Mouse (Mus musculus) left cerebral cortex, postnatal 4 days (tissue): ENCODE data around the gene Kifc1. TPM values are rescaled to one million over a fixed set of nuclear protein-coding genes. Genes with fewer than 3 reads are reported as not detected.

Source experiments
- DNase-seq: peaks from one replicate; pipeline ENCODE4 v3.0.0-alpha.2; 2022
- intact Hi-C: fragments of 180-260 bp; cut with DNase I; formaldehyde crosslinking; loops from one replicate; pipeline ENCODE4 v1.15.1; 2025
- microRNA-seq: library from miRNA; unstranded; fragments of <30 nt; microRNA quantifications from one replicate; pipeline ENCODE4 v1.2.0, GENCODE M21; 2022
- total RNA-seq, 2 experiments: library from RNA; stranded (reverse); gene quantifications; 2 replicates each; pipeline ENCODE4 v1.2.3; 2021

The Kifc1 gene
- total RNA-seq, 2 experiments from 2014 or later = 7.7 to 9.4 TPM

DNA sequence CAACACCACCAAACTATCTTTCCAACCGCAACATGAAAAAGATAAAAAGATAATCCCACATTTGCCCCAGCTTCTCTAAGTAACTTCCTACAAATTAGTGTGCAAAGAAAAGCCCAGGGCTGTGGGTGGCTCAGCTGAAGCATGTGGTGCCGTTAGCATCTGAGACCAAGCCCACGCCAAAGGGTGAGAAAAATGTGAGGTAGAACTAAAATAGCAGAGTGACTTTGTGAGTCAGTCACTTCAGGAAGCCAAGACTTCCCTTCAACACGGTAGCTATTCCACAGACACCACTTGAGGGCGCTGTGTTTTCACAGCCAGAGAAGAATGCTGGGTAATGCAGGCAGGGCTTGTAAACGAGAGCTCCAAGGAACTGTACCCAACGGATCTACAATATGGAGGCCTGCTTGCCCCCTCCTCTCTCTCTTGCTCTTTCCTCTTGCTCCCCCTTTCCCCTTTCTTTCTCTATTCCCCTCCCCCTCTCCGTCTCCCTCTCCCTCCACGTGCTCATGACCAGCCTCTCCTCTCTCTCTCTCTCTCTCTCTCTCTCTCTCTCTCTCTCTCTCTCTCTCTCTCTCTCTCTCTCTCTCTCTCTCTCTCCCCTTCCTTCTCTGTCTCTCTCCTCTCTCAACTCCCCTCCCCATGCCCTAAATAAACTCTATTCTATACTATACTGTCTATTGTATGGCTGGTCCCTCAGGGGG, 25.0 kb downstream of the Kifc1 start:
- DNase-seq = peak; percentile 18
- intact Hi-C loops = no loop called here

DNA sequence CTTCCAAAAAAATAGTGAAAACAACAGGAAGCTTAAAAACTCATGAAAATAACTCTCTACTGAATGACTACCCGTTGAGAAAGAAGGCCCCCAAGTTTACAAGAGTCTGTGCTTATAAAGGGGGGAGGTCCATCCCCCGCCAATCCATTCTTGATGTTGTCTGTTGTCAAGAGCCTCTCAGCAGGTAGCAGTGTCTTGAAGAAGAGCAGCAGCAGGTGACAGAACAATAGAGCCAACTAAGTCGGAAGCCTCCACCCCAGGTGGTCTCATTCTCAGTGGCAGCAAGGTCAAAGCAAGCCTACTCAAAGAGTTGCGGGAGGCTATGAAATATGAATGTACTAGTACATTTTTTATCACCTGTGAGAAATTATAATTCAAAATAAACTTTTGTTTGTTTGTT, 32.6 kb downstream of the Kifc1 start:
- intact Hi-C loops = no loop called here
- DNase-seq = no peak

DNA sequence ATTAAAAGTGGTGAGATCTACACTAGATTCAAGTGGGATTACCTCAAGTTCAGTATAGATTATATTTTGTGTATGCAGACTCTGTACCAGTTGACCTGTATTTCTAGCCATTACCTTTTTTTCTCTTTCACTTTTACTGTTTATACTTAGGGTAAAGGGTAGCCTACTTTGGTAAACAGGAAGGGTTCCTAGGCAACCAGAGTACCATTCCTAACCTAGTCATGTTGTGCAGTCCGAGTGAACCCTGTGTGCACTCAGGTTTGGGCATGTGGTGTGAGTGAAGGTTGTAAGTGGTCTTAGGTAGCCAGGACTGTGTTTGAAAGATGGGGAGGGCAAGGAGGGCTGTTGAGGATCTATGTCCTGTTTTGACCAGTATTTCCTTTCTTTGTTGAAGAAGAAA, 39.1 kb downstream of the Kifc1 start:
- intact Hi-C loops = no loop called here
- no peak for DNase-seq

DNA sequence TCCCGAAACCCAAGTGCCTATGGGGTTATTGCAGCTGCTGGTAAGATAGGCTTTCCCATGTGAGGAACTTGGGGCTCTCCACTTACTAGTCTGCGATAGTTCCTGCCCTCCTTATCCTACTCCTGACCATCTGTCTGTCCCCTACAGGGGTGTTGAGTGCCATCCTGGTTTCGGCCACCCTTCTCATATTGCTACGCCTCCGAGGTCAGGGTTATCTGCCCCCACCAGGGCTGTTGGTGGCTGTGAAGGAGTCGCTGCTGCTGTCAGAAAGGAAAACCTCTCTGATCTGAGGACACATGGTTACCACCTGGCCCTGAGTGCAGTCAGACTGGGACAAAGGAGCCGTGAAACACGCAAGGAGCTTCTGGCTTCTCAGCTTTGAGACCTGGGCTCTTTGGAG, 42.3 kb downstream of the Kifc1 start:
- no peak for DNase-seq

DNA sequence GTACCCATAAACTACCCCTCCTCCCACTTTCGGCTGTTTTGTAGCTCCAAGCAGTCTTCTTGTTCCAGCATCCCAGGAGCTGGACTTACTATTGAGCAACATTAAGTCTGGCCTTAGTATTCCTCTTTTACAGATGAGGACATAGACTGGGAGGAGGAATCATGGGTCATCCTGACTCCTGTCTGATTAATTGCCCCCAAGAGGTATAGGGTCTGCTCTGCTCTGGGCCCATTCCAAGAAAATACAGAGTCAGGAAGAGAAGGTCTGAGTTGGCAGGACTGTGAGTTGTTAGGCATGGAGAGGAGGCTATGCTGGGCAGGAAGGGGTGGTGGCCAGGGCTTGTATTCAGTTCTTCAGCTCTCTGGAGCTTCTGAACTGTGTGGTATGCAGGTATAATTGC, 46.3 kb downstream of the Kifc1 start:
- intact Hi-C loops = no loop called here

More for the DNA sequence above, 42.3 kb downstream of the Kifc1 start:
- intact Hi-C loops = no loop called here

DNA sequence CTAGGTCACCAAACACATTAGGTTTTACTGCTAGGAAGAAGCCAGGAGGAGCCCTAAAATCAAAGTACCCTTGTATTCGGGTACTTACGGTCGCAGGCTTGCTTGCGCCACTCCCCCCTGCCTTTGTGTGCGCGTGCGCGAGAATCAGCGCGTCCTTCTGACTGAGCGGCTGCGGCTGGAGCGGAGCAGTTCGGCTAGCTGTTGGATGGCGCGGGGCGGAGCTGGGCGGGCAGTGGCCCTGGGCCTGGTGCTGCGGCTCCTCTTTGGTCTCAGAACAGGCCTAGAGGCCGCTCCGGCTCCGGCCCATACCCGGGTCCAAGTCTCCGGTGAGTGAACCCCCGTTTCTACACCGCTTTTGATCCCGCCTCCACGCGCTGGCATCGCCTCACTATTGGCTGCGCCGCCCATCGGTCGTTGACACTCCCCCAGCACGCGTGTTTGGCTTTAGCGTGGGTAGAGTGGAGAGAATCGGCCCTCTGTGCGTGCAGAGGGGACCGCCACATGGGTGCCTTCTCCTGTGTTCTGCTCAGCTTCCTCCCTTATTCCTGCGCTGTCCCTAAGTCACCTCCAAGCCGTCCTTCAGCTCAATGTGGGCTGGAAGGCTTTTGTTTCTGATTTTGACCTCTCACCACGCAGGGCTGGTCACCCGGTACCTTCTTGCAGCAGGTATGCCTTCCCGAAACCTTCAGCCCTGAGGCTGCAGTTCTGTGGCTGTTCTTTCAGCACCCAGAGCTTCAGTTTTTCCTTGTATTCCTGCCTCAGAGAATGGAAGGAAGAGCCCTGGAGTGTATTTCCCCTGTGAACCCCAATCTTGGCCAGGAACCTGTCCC, 47.3 kb downstream of the Kifc1 start, which contains the start of gene Cd320:
Gene Cd320 (plus strand): TSS at position 126 of the 830 bp plus-strand sequence.
- intact Hi-C loops = no loop called here
- DNase-seq = peak; percentile 92

More for the DNA sequence above, 46.3 kb downstream of the Kifc1 start:
- DNase-seq = no peak

DNA sequence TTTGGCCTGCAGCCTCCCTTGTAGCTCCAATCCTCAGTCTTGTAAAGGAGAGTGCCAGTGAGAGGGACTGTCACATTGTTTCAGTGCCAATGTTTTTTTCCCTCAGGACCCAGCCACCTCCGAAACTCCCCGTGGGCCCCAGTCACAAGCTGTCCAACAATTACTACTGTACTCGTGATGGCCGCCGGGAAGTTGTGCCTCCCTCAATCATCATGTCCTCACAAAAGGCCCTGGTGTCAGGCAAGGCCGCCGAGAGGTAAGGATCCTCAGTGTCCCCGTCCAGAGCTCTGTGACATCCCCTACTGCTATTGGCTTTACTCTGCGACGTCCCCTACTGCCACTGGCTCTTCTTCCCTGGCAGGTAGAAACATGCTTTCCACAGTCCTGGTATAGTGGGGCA, 60.9 kb downstream of the Kifc1 start:
- no peak for DNase-seq

DNA sequence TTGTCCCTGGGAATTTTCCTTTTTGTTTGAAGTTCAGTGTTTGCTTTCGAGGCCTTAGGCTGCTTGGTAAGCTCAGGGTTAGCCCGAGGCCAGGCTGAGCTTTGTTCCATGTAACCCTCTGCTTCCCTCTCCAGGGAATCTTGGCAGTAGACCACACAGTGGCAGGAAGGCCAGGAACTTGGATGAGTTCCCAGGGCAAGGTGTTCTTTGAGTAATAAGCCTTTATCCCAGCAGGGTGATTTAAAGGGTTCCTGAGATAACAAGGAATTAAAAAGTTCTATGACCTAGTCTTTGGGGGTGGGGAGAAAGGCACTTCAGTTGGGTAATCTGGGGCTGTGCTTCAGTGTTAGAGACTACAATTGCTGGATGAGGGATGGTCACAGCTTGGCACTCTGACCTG, 61.6 kb downstream of the Kifc1 start:
- DNase-seq = no peak
- intact Hi-C loops = no loop called here

More for the DNA sequence above, 60.9 kb downstream of the Kifc1 start:
- intact Hi-C loops = no loop called here

DNA sequence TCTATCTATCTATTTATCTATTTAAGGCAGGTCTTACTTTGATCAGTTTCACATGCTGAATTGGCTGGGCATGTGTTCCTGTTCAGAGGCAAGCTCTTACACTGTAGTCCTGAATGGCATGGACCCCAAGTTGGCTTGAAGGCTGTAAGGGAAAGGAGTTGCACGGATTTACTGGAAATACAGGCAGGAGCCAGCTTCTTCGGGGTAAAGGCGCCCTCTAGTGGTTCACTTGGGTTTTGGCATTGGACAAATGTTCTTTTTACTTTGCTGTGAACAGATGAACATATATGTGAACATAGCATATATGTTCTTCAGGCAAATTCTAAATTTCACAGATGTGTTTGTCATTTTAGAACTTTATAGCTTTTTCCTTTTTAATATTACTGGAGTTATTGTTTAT, 63.6 kb downstream of the Kifc1 start:
- intact Hi-C loops = no loop called here
- peak; percentile 74 for DNase-seq

Small RNAs within 50 kb of the gene (microRNA-seq; reads per million reads assigned to microRNA genes)
- not detected for gene Gm27740

Other genes with a start within 250 kb of the Kifc1 start
- 100 to 1,000 TPM; 178 to 195 TPM for gene Hnrnpm, start 203.8 kb downstream of the Kifc1 start, total RNA-seq
- gene March2, start 172.0 kb downstream of the Kifc1 start, total RNA-seq = 10 to 100 TPM; 66.9 to 73.5 TPM
- 100 to 1,000 TPM; 361 to 382 TPM for gene Rab11b, start 130.1 kb downstream of the Kifc1 start, total RNA-seq
- 10 to 100 TPM in 1 of 2 experiments, 1 to 10 TPM in 1; 9.7 to 10.8 TPM for gene Angptl4, start 108.8 kb downstream of the Kifc1 start, total RNA-seq
- 10 to 100 TPM; 38.6 to 44.1 TPM for gene Kank3, start 80.1 kb downstream of the Kifc1 start, total RNA-seq
- 1,000 to 10,000 TPM; 1,155 to 1,182 TPM for gene Rps28, start 66.1 kb downstream of the Kifc1 start, total RNA-seq
- gene Ndufa7, start 66.1 kb downstream of the Kifc1 start, total RNA-seq = 100 to 1,000 TPM; 214 to 232 TPM
- 10 to 100 TPM; 21.6 to 25.4 TPM for gene Cd320, start 47.6 kb downstream of the Kifc1 start, total RNA-seq
- gene Gm7029, start 16.8 kb downstream of the Kifc1 start, total RNA-seq = not detected
- not detected for gene Platr17, start 14.5 kb upstream of the Kifc1 start, total RNA-seq
- gene Daxx, start 18.8 kb upstream of the Kifc1 start, total RNA-seq = 10 to 100 TPM; 37.6 to 39.2 TPM
- 10 to 100 TPM; 45.5 to 56.6 TPM for gene Tapbp, start 25.2 kb upstream of the Kifc1 start, total RNA-seq
- 10 to 100 TPM; 33.2 to 36.8 TPM for gene Zbtb22, start 25.2 kb upstream of the Kifc1 start, total RNA-seq
- gene Rgl2, start 38.9 kb upstream of the Kifc1 start, total RNA-seq = 10 to 100 TPM; 74.1 to 75.5 TPM
- gene Pfdn6, start 49.7 kb upstream of the Kifc1 start, total RNA-seq = 10 to 100 TPM; 90.5 to 96.1 TPM
- gene Wdr46, start 50.0 kb upstream of the Kifc1 start, total RNA-seq = 10 to 100 TPM; 30.1 to 36.6 TPM
- gene B3galt4, start 60.8 kb upstream of the Kifc1 start, total RNA-seq = 1 to 10 TPM; 6.6 to 6.8 TPM
- 10 to 100 TPM; 72.2 to 72.6 TPM for gene Vps52, start 65.2 kb upstream of the Kifc1 start, total RNA-seq
- 100 to 1,000 TPM; 557 to 591 TPM for gene Rps18, start 65.3 kb upstream of the Kifc1 start, total RNA-seq
- 10 to 100 TPM in 1 of 2 experiments, 1 to 10 TPM in 1; 8.2 to 13.8 TPM for gene H2-K1, start 109.7 kb upstream of the Kifc1 start, total RNA-seq
- 10 to 100 TPM; 23.6 to 28.2 TPM for gene Ring1, start 134.0 kb upstream of the Kifc1 start, total RNA-seq
- gene H2-Ke6, start 137.4 kb upstream of the Kifc1 start, total RNA-seq = 10 to 100 TPM; 41.6 to 45.2 TPM
- 10 to 100 TPM; 96.3 to 98.7 TPM for gene Slc39a7, start 141.0 kb upstream of the Kifc1 start, total RNA-seq
- gene Rxrb, start 141.2 kb upstream of the Kifc1 start, total RNA-seq = 10 to 100 TPM; 80.7 to 84.9 TPM
- 1 to 10 TPM; 6.8 to 9.8 TPM for gene Col11a2, start 148.8 kb upstream of the Kifc1 start, total RNA-seq
- not detected for gene H2-Oa, start 201.7 kb upstream of the Kifc1 start, total RNA-seq
- 10 to 100 TPM; 19.5 to 20.5 TPM for gene H2-DMa, start 228.9 kb upstream of the Kifc1 start, total RNA-seq
- 100 to 1,000 TPM; 247 to 267 TPM for gene Brd2, start 232.0 kb upstream of the Kifc1 start, total RNA-seq